Mouse (Mus musculus) cerebellum, adult 8-10 months (tissue): ENCODE data around the gene Shkbp1.

Source experiments
- DNase-seq: peaks from one replicate; pipeline ENCODE4 v3.0.0; 2022

Gene Shkbp1

DNA sequence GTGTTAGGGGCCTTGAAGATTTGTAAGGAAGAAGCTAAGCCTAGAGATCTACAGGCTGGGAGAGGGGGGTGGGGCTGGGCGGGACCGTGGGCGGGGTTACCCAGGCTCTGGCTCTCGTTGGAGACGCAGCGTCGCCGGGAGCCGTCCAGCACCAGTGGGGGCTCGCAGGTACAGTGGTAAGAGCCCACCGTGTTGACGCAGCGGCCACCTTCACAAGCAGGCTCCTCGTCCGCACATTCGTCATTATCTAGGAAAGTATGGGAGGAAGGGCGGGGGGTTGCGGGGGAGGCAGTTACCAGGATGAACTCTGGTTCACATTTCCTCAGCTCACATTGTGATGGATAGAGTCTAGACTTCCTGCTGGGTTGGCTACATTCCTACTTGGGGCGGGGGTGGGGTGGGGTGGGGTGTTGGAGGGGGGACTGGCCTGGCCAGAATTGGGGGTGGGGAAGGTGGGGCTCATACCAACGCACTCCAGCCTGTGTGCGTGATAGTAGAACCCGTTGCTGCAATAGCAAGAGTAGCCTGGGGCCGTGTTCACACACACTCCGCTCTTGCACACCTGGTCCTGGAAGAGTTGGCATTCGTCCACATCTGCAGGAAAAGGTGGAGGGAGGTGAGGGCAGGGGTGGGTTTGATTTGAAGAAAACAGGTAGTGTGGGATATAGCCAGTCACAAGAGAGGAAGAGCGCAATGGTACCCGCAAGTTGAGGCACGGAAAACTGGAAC, 46.8 kb downstream of the Shkbp1 start:
- DNase-seq, result no peak

- DNase-seq, result no peak
Measured at GRCm38 (mm10) chr7:27307551-27307950, 48.3 kb downstream of the Shkbp1 start.

- DNase-seq, result no peak
Measured at GRCm38 (mm10) chr7:27306161-27307160, 49.4 kb downstream of the Shkbp1 start.

GRCm38 (mm10) chr7:27305091-27305730, 50.6 kb downstream of the Shkbp1 start:
- DNase-seq, result no peak

DNA sequence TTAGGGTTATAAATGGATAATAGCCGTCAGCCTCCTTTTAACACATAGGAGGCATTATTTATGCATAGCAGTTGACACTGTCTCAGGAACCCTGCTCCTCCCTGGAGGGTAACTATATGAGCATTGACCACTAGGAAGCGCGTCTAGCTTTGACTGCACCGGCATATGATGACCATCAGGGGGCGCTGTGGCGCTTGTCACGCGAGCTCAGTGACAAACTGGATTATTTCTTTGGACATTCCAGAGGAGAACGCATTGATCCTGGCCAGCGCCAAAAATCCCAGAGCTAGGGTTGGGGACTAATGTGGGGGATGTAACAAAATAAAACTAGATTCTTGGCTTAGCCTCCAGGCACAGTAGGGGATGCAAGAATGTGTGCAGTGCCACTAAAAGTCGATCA, 53.6 kb downstream of the Shkbp1 start:
- peak; percentile 70 for DNase-seq

- no peak for DNase-seq
Measured at GRCm38 (mm10) chr7:27300801-27301200, 55.0 kb downstream of the Shkbp1 start.

DNA sequence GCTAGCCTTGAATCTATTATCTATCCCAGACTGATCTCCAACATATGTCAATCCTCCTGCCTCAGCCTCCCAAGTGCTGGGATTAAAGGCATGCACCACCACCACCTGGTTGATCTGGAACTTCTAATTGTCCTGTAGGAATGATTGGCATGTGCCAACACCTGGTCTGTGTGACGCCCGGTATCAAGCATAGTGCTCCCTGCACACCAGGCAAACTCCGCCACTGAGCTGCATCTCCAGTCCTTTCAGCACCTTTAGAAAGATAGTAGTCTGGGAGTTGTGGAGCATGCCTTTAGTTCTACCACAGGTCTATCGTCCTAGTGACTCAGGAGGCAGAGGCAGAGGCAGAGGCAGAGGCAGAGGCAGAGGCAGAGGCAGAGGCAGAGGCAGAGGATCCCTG, 55.5 kb downstream of the Shkbp1 start:
- DNase-seq, result no peak

DNA sequence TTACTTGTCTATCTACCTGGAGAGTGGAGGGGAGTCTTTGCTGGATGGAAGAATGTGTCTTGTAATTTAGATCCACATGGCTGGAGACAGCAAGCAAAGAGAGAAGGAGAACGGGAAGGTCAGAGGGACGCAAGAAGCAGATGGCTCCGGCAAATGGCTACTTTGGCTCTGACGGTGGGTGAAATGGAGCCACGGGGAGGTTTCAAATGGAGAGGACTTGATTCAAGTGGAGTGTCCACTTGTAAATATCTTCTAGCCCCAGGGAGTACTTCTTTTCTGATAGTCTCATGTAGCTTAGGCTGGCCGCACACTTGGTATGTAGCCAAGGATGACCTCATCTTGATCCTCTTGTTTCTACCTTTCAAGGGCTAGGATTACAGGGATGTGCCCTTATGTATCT, 57.0 kb downstream of the Shkbp1 start:
- peak; percentile 49 for DNase-seq

- no peak for DNase-seq
Measured at GRCm38 (mm10) chr7:27298033-27298610, 57.7 kb downstream of the Shkbp1 start.

DNA sequence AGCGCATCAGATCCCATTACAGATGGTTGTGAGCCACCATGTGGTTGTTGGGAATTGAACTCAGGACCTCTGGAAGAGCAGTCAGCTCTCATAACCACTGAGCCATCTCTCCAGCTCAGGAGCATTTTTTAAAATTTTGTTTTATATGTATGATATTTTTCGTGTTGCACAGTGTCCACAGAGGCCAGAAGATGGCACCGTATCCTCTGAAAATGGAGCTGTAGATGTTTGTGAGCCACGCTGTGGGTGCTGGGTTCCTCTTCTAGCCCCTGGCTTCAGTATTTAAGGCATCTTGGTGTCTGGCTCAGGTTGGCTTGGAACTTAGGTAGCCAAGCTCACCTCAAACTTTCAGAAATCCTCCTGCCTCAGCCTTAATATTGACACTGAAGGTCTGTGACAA, 59.3 kb downstream of the Shkbp1 start:
- DNase-seq, result no peak

- no peak for DNase-seq
Measured at GRCm38 (mm10) chr7:27295956-27296355, 59.9 kb downstream of the Shkbp1 start.
